Mouse (Mus musculus): Measurements from ENCODE around the gene Itk. TPM values are rescaled to one million over a fixed set of nuclear protein-coding genes. Genes with fewer than 3 reads are reported as not detected.
"Not testable (repeated sequence)": the region's sequence is repeated elsewhere in the genome, so short reads cannot be mapped to it uniquely, and the experiment has no call there.

Gene Itk
- under 1 TPM; 0.13 to 0.23 TPM for total RNA-seq (2021)
- long read RNA-seq, experiment 1: 0 reads
- long read RNA-seq, experiment 2: 0 reads

- no peak for DNase-seq
Observed at GRCm38 (mm10) chr11:46389336-46390117, at the start of gene Itk. TSS of gene Itk (minus strand) at chr11:46389515.

GRCm38 (mm10) chr11:46437459-46438000 lies 48.2 kb upstream of the Itk start:
- peak in 1 of 2 experiments; percentile 11 for DNase-seq

- peak; percentile 94 to 95 for DNase-seq
Observed at GRCm38 (mm10) chr11:46436760-46437458, 47.6 kb upstream of the Itk start, which contains the start of gene Med7. TSS of gene Med7 (plus strand) at chr11:46436925.

GRCm38 (mm10) chr11:46435363-46435762 lies 46.0 kb upstream of the Itk start:
- no peak for DNase-seq

GRCm38 (mm10) chr11:46431129-46431528 lies 41.8 kb upstream of the Itk start:
- DNase-seq: peak; percentile 73 to 86

GRCm38 (mm10) chr11:46430123-46430522 lies 40.8 kb upstream of the Itk start:
- no peak for DNase-seq

- DNase-seq: not testable (repeated sequence)
Observed at GRCm38 (mm10) chr11:46428131-46428530, 38.8 kb upstream of the Itk start.

- no peak for DNase-seq
Observed at GRCm38 (mm10) chr11:46421086-46421888, 32.0 kb upstream of the Itk start.

GRCm38 (mm10) chr11:46418860-46419259 lies 29.5 kb upstream of the Itk start:
- no peak for DNase-seq

- DNase-seq: no peak
Observed at GRCm38 (mm10) chr11:46418438-46418837, 29.1 kb upstream of the Itk start.

- no peak for DNase-seq
Observed at GRCm38 (mm10) chr11:46410018-46410563, 20.8 kb upstream of the Itk start.

- DNase-seq: no peak
Observed at GRCm38 (mm10) chr11:46406721-46407120, 17.4 kb upstream of the Itk start.

- DNase-seq: no peak
Observed at GRCm38 (mm10) chr11:46404986-46405385, 15.7 kb upstream of the Itk start.

- DNase-seq: no peak
Observed at GRCm38 (mm10) chr11:46401555-46401954, 12.2 kb upstream of the Itk start.

GRCm38 (mm10) chr11:46398933-46399383 lies 9.6 kb upstream of the Itk start:
- DNase-seq: no peak

GRCm38 (mm10) chr11:46398473-46398872 lies 9.2 kb upstream of the Itk start:
- DNase-seq: no peak

- no peak for DNase-seq
Observed at GRCm38 (mm10) chr11:46397900-46398299, 8.6 kb upstream of the Itk start.

- DNase-seq: no peak
Observed at GRCm38 (mm10) chr11:46396860-46397179, 7.5 kb upstream of the Itk start.

GRCm38 (mm10) chr11:46396167-46396859 lies 7.0 kb upstream of the Itk start, which contains the start of gene Fam71b:
TSS of gene Fam71b (plus strand) at chr11:46396559.
- DNase-seq: no peak

GRCm38 (mm10) chr11:46395698-46396097 lies 6.4 kb upstream of the Itk start:
- no peak for DNase-seq

- DNase-seq: no peak
Observed at GRCm38 (mm10) chr11:46395088-46395487, 5.8 kb upstream of the Itk start.

Measured in adrenal gland, postnatal 36 days (tissue).